Mouse (Mus musculus): ENCODE data around the gene Ninl. TPM values are rescaled to one million over a fixed set of nuclear protein-coding genes. Genes with fewer than 3 reads are reported as not detected.
"Not testable (repeated sequence)": the region's sequence is repeated elsewhere in the genome, so short reads cannot be mapped to it uniquely, and the experiment has no call there.

Ninl gene
- polyA plus RNA-seq, 1 experiment from 2014 or later = 4.0 TPM

DNA sequence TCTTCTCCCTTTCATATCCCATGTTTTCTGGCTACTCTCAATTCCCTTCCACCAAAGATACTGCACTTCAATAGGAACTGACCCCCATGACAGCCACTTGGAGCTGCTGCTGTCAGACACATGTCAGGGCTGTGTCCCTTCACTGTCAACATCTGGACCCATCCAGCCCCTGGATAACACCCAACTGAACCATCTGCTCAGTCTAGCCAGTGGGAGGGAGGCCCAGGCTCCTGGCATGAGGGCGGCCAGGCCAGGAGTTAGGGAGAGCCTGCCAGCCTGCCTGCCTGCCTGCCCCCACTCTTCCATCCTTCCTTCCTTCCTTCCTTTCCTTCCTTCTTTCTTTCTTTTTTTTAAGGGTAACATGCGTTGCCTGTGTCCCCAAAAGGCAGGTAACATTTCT is 88.0 kb downstream of the Ninl start:
- 66% methylated on average over 2 of the region's 2 CpGs for WGBS (ENCODE audit: insufficient replicate concordance)
- H3K4me3 ChIP-seq (ENCODE audit: low read depth, low read length) = no peak overlapping the region
- H3K36me3 ChIP-seq (replicated peaks; ENCODE audit: insufficient read depth, low read length) = no peaks in the 10 kb centered on the region
- no peaks in the 10 kb centered on the region for H3K9me3 ChIP-seq (ENCODE audit: low read length)
- H3K4me1 ChIP-seq (ENCODE audit: insufficient read depth) = no peaks in the 10 kb centered on the region
- ATAC-seq (no peak), DNase-seq (no peak)
- no peak overlapping the region for H3K4me2 ChIP-seq (ENCODE audit: low read depth, low read length)
- H3K9ac ChIP-seq (replicated peaks) = no peak overlapping the region
- TF ChIP-seq EP300 (IDR thresholded peaks at IDR 0.05; ENCODE audit: low read depth) (no peak), CTCF (IDR thresholded peaks at IDR 0.05; ENCODE audit: low read depth) (no peak)
- no peak overlapping the region for H3K27ac ChIP-seq (ENCODE audit: low read depth)
- H3K27me3 ChIP-seq (ENCODE audit: insufficient read depth, low read length) = no peaks in the 10 kb centered on the region

- Histone ChIP-seq H3K36me3 (replicated peaks; ENCODE audit: insufficient read depth, low read length) (no peaks in the 10 kb centered on the region), H3K4me2 (ENCODE audit: low read depth, low read length) (no peak overlapping the region), H3K9me3 (ENCODE audit: low read length) (no peaks in the 10 kb centered on the region), H3K4me3 (ENCODE audit: low read depth, low read length) (no peak overlapping the region), H3K4me1 (ENCODE audit: insufficient read depth) (no peaks in the 10 kb centered on the region), H3K27me3 (ENCODE audit: insufficient read depth, low read length) (no peaks in the 10 kb centered on the region), H3K9ac (replicated peaks) (no peak overlapping the region), H3K27ac (ENCODE audit: low read depth) (no peak overlapping the region)
- no peak for ATAC-seq
- DNase-seq = no peak
- WGBS (ENCODE audit: insufficient replicate concordance) = 88% methylated on average over 6 of the region's 6 CpGs
- TF ChIP-seq EP300 (IDR thresholded peaks at IDR 0.05; ENCODE audit: low read depth) = no peak
- TF ChIP-seq CTCF (IDR thresholded peaks at IDR 0.05; ENCODE audit: low read depth) = no peak
Observed at GRCm38 (mm10) chr2:150950056-150950455, 89.1 kb downstream of the Ninl start.

DNA sequence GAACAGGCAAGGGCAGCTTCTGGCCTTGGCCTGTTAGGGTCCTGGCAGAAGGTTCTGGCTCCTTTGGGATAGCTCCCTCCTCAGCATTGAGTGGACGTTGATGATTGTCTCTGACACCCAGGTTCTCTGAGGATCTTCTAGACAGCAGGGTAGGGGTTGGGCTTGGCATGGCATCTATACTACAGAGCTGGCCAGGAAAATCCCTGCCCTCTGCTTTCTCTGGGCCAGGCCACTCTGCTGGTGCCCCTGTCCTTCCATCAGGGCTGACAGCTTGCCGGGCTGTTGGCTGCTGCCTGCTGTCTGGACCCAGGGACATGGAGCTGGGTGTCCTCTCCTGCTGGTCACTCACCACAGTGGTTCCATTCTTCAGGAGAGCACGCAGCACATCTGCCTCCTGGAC is 89.5 kb downstream of the Ninl start:
- Histone ChIP-seq H3K36me3 (replicated peaks; ENCODE audit: insufficient read depth, low read length) (no peaks in the 10 kb centered on the region), H3K9ac (replicated peaks) (no peak overlapping the region), H3K4me3 (ENCODE audit: low read depth, low read length) (no peak overlapping the region), H3K9me3 (ENCODE audit: low read length) (no peaks in the 10 kb centered on the region), H3K4me2 (ENCODE audit: low read depth, low read length) (no peak overlapping the region), H3K4me1 (ENCODE audit: insufficient read depth) (no peaks in the 10 kb centered on the region), H3K27me3 (ENCODE audit: insufficient read depth, low read length) (no peaks in the 10 kb centered on the region), H3K27ac (ENCODE audit: low read depth) (no peak overlapping the region)
- DNase-seq = no peak
- whole genome bisulfite sequencing (ENCODE audit: insufficient replicate concordance) = 89% methylated on average over 3 of the region's 3 CpGs
- no peak for ATAC-seq
- TF ChIP-seq CTCF (IDR thresholded peaks at IDR 0.05; ENCODE audit: low read depth) = no peak

GRCm38 (mm10) chr2:150948786-150949185 is 90.4 kb downstream of the Ninl start:
- WGBS (ENCODE audit: insufficient replicate concordance) = 81% methylated on average over 5 of the region's 5 CpGs
- H3K36me3 ChIP-seq (replicated peaks; ENCODE audit: insufficient read depth, low read length) = no peaks in the 10 kb centered on the region
- H3K4me3 ChIP-seq (ENCODE audit: low read depth, low read length) = no peak overlapping the region
- H3K4me2 ChIP-seq (ENCODE audit: low read depth, low read length) = no peak overlapping the region
- no peak for ATAC-seq
- no peak for DNase-seq
- H3K9me3 ChIP-seq (ENCODE audit: low read length) = no peaks in the 10 kb centered on the region
- no peak overlapping the region for H3K27ac ChIP-seq (ENCODE audit: low read depth)
- no peak overlapping the region for H3K9ac ChIP-seq (replicated peaks)
- H3K27me3 ChIP-seq (ENCODE audit: insufficient read depth, low read length) = no peaks in the 10 kb centered on the region
- H3K4me1 ChIP-seq (ENCODE audit: insufficient read depth) = no peaks in the 10 kb centered on the region
- TF ChIP-seq EP300 (IDR thresholded peaks at IDR 0.05; ENCODE audit: low read depth) = no peak
- TF ChIP-seq CTCF (IDR thresholded peaks at IDR 0.05; ENCODE audit: low read depth) = no peak

- H3K4me2 ChIP-seq (ENCODE audit: low read depth, low read length); H3K9ac ChIP-seq (replicated peaks); H3K36me3 ChIP-seq (replicated peaks; ENCODE audit: insufficient read depth, low read length); H3K4me1 ChIP-seq (ENCODE audit: insufficient read depth); H3K9me3 ChIP-seq (ENCODE audit: low read length); H3K27ac ChIP-seq (ENCODE audit: low read depth); H3K4me3 ChIP-seq (ENCODE audit: low read depth, low read length); DNase-seq; H3K27me3 ChIP-seq (ENCODE audit: insufficient read depth, low read length); ATAC-seq: not testable (repeated sequence)
- 88% methylated on average over 12 of the region's 12 CpGs for WGBS (ENCODE audit: insufficient replicate concordance)
Observed at GRCm38 (mm10) chr2:150947880-150948611, 91.1 kb downstream of the Ninl start.

- not testable (repeated sequence) for ATAC-seq; H3K27ac ChIP-seq (ENCODE audit: low read depth); DNase-seq; H3K9me3 ChIP-seq (ENCODE audit: low read length); H3K27me3 ChIP-seq (ENCODE audit: insufficient read depth, low read length); H3K36me3 ChIP-seq (replicated peaks; ENCODE audit: insufficient read depth, low read length); H3K4me3 ChIP-seq (ENCODE audit: low read depth, low read length); H3K4me1 ChIP-seq (ENCODE audit: insufficient read depth); H3K4me2 ChIP-seq (ENCODE audit: low read depth, low read length); H3K9ac ChIP-seq (replicated peaks)
- WGBS (ENCODE audit: insufficient replicate concordance) = 95% methylated on average over 5 of the region's 5 CpGs
Observed at GRCm38 (mm10) chr2:150947341-150947740, 91.8 kb downstream of the Ninl start.

- DNase-seq (no peak), ATAC-seq (no peak)
- no peaks in the 10 kb centered on the region; the same call in 1 of the 2 replicates for H3K36me3 ChIP-seq (replicated peaks; ENCODE audit: insufficient read depth, low read length)
- no peaks in the 10 kb centered on the region for H3K27me3 ChIP-seq (ENCODE audit: insufficient read depth, low read length)
- no peaks in the 10 kb centered on the region for H3K4me1 ChIP-seq (ENCODE audit: insufficient read depth)
- no peak overlapping the region for H3K27ac ChIP-seq (ENCODE audit: low read depth)
- no peaks in the 10 kb centered on the region for H3K9me3 ChIP-seq (ENCODE audit: low read length)
- no peak overlapping the region for H3K4me3 ChIP-seq (ENCODE audit: low read depth, low read length)
- no peak overlapping the region for H3K9ac ChIP-seq (replicated peaks)
- WGBS (ENCODE audit: insufficient replicate concordance) = 84% methylated on average over 5 of the region's 5 CpGs
- H3K4me2 ChIP-seq (ENCODE audit: low read depth, low read length) = no peak overlapping the region
- TF ChIP-seq EP300 (IDR thresholded peaks at IDR 0.05; ENCODE audit: low read depth) = no peak
- TF ChIP-seq CTCF (IDR thresholded peaks at IDR 0.05; ENCODE audit: low read depth) = no peak
Observed at GRCm38 (mm10) chr2:150944017-150944416, 95.2 kb downstream of the Ninl start.

Measured in liver, postnatal 0 days (tissue).